Mouse (Mus musculus) midbrain, embryonic 14.5 days (tissue): ENCODE results near the gene St6galnac6. TPM values are rescaled to one million over a fixed set of nuclear protein-coding genes. Genes with fewer than 3 reads are reported as not detected.
A peak's percentile ranks its signal among the peaks of the same experiment; 100 is the strongest.

Experiments used
- ATAC-seq: fragments of 200-750 bp; cut with Nextera tagmentation; 2 replicates; pipeline ENCODE4 v1.8.0; 2017; ENCODE audit warnings: moderate number of reproducible peaks, moderate library complexity; ENCODE audit not compliant: low FRiP score, low TSS enrichment
- DNase-seq: peaks from one replicate; pipeline ENCODE4 v3.0.0-alpha.2; 2015
- H3K27ac ChIP-seq: fragments of 300-500 bp; sonication (generic); replicated peaks from 2 replicates; pipeline ENCODE4 v1.5.1; 2014; ENCODE audit warnings: mild to moderate bottlenecking, low read depth, low read length, moderate library complexity
- H3K27me3 ChIP-seq: fragments of 300-500 bp; sonication (generic); 2 replicates; pipeline ENCODE4 v1.6.1; 2014; ENCODE audit warnings: low read length, control low read depth, mixed read lengths; ENCODE audit not compliant: control insufficient read depth, insufficient read depth
- H3K36me3 ChIP-seq: fragments of 300-500 bp; sonication (generic); 2 replicates; pipeline ENCODE4 v1.6.1; 2014; ENCODE audit warnings: low read length, control low read depth; ENCODE audit not compliant: control insufficient read depth, insufficient read depth
- H3K4me1 ChIP-seq: fragments of 300-500 bp; sonication (generic); 2 replicates; pipeline ENCODE4 v1.6.1; 2014; ENCODE audit warnings: mild to moderate bottlenecking, antibody characterized with exemption, low read length, control low read depth; ENCODE audit not compliant: control insufficient read depth, insufficient read depth
- H3K4me2 ChIP-seq: fragments of 300-500 bp; sonication (generic); 2 replicates; pipeline ENCODE4 v1.6.1; 2014; ENCODE audit warnings: mild to moderate bottlenecking, low read length, moderate library complexity
- H3K4me3 ChIP-seq: fragments of 300-500 bp; sonication (generic); replicated peaks from 2 replicates; pipeline ENCODE4 v1.5.1; 2014; ENCODE audit warnings: low read depth, low read length
- H3K9ac ChIP-seq: fragments of 300-500 bp; sonication (generic); replicated peaks from 2 replicates; pipeline ENCODE4 v1.6.1; 2014; ENCODE audit warnings: mild to moderate bottlenecking, low read length, moderate library complexity
- H3K9me3 ChIP-seq: fragments of 300-500 bp; sonication (generic); 2 replicates; pipeline ENCODE4 v1.6.1; 2016; ENCODE audit warnings: low read length, control low read depth, mixed read lengths; ENCODE audit not compliant: control insufficient read depth
- WGBS: fragments of 180-500 bp; shearing (Covaris S2); extraction: QIAGEN DNeasy Blood & Tissue Kit; methylation state at CpG from one replicate; pipeline ENCODE4 v1.1.7; 2014; 5-methylcytosine and 5-hydroxymethylcytosine counted together
- polyA plus RNA-seq: library from polyadenylated mRNA; unstranded; fragments of >200 nt; fragmentation: Nextera tagmentation; extraction: Ambion mirVana; gene quantifications from 2 replicates; pipeline ENCODE4 v1.2.1, GENCODE M21; 2014

St6galnac6 gene
- polyA plus RNA-seq, 1 experiment from 2014 or later, result 7.6 TPM

GRCm38 (mm10) chr2:32568941-32569340 is 30.6 kb upstream of the St6galnac6 start:
- Histone ChIP-seq H3K9ac (no peak overlapping the region), H3K36me3 (peaks cover 60% of the 10 kb centered on the region), H3K9me3 (no peaks in the 10 kb centered on the region), H3K4me2 (no peak overlapping the region), H3K27me3 (no peaks in the 10 kb centered on the region), H3K4me3 (no peak overlapping the region), H3K4me1 (peaks cover 7% of the 10 kb centered on the region), H3K27ac (no peak overlapping the region)
- DNase-seq, result no peak
- 87% methylated on average over 3 of the region's 3 CpGs for WGBS
- ATAC-seq, result no peak

GRCm38 (mm10) chr2:32570698-32571494 is 28.6 kb upstream of the St6galnac6 start, which contains the start of gene Dpm2:
Dpm2 (plus strand) TSS chr2:32570858.
- no peaks in the 10 kb centered on the region for H3K9me3 ChIP-seq
- WGBS, result 2% methylated on average over 36 of the region's 36 CpGs
- no peaks in the 10 kb centered on the region for H3K27me3 ChIP-seq
- H3K4me3 ChIP-seq, result peak within 1 kb of the TSS; percentile 71
- peaks cover 41% of the 10 kb centered on the region for H3K36me3 ChIP-seq
- peaks cover 11% of the 10 kb centered on the region for H3K4me1 ChIP-seq
- peak; percentile 68 for ATAC-seq
- DNase-seq, result peak; percentile 96
- peak within 1 kb of the TSS; percentile 73 for H3K9ac ChIP-seq
- peak within 1 kb of the TSS; percentile 65 for H3K27ac ChIP-seq
- H3K4me2 ChIP-seq, result peak within 1 kb of the TSS; percentile 92

- Histone ChIP-seq H3K9ac (no peak overlapping the region), H3K27me3 (peaks cover 3% of the 10 kb centered on the region; the same call in 1 of the 2 replicates), H3K4me1 (peaks cover 12% of the 10 kb centered on the region), H3K9me3 (no peaks in the 10 kb centered on the region), H3K4me2 (peak overlapping the region; percentile 92; the same call in 1 of the 2 replicates), H3K27ac (no peak overlapping the region), H3K36me3 (peaks cover 30% of the 10 kb centered on the region), H3K4me3 (no peak overlapping the region)
- DNase-seq (no peak), ATAC-seq (no peak)
- WGBS, result 94% methylated on average over 11 of the region's 11 CpGs
Observed at GRCm38 (mm10) chr2:32572196-32572595, 27.3 kb upstream of the St6galnac6 start.

- Histone ChIP-seq H3K27me3 (peaks cover 14% of the 10 kb centered on the region; the same call in 1 of the 2 replicates), H3K4me2 (peak within 1 kb of the TSS; percentile 96), H3K27ac (no peak within 1 kb of the TSS), H3K4me1 (peaks cover 12% of the 10 kb centered on the region), H3K9me3 (no peaks in the 10 kb centered on the region), H3K9ac (peak within 1 kb of the TSS; percentile 48), H3K36me3 (peaks cover 15% of the 10 kb centered on the region; the same call in 1 of the 2 replicates), H3K4me3 (peak within 1 kb of the TSS; percentile 45)
- 82% methylated on average over 6 of the region's 6 CpGs for WGBS
- no peak for DNase-seq
- ATAC-seq, result no peak
Observed at GRCm38 (mm10) chr2:32574497-32574896, 25.0 kb upstream of the St6galnac6 start, which contains the start of gene Pip5kl1. Pip5kl1 (plus strand) TSS chr2:32574797.

- 2% methylated on average over 26 of the region's 26 CpGs for WGBS
- ATAC-seq (peak; percentile 1; the same call in 1 of the 2 replicates), DNase-seq (peak; percentile 86)
- Histone ChIP-seq H3K9me3 (no peaks in the 10 kb centered on the region), H3K4me3 (peak overlapping the region; percentile 45), H3K9ac (peak overlapping the region; percentile 48), H3K27ac (no peak overlapping the region), H3K4me2 (peak overlapping the region; percentile 96), H3K27me3 (peaks cover 14% of the 10 kb centered on the region; the same call in 1 of the 2 replicates), H3K36me3 (peaks cover 15% of the 10 kb centered on the region; the same call in 1 of the 2 replicates), H3K4me1 (peaks cover 12% of the 10 kb centered on the region)
Observed at GRCm38 (mm10) chr2:32574901-32575585, 24.5 kb upstream of the St6galnac6 start.

GRCm38 (mm10) chr2:32575586-32576160 is 23.8 kb upstream of the St6galnac6 start, which contains the start of gene 9430097D07Rik:
9430097D07Rik (minus strand) TSS chr2:32575684.
- H3K27ac ChIP-seq, result no peak within 1 kb of the TSS
- H3K9me3 ChIP-seq, result no peaks in the 10 kb centered on the region
- H3K27me3 ChIP-seq, result peaks cover 14% of the 10 kb centered on the region; the same call in 1 of the 2 replicates
- H3K4me1 ChIP-seq, result peaks cover 12% of the 10 kb centered on the region
- H3K36me3 ChIP-seq, result peaks cover 15% of the 10 kb centered on the region; the same call in 1 of the 2 replicates
- peak within 1 kb of the TSS; percentile 48 for H3K9ac ChIP-seq
- 5% methylated on average over 28 of the region's 28 CpGs for WGBS
- DNase-seq, result peak; percentile 89
- peak; percentile 64 for ATAC-seq
- H3K4me3 ChIP-seq, result peak within 1 kb of the TSS; percentile 45
- H3K4me2 ChIP-seq, result peak within 1 kb of the TSS; percentile 96

- Histone ChIP-seq H3K27me3 (peaks cover 14% of the 10 kb centered on the region; the same call in 1 of the 2 replicates), H3K4me2 (peak overlapping the region; percentile 96; the same call in 1 of the 2 replicates), H3K9me3 (no peaks in the 10 kb centered on the region), H3K27ac (no peak overlapping the region), H3K4me3 (no peak overlapping the region), H3K9ac (no peak overlapping the region), H3K36me3 (peaks cover 15% of the 10 kb centered on the region; the same call in 1 of the 2 replicates), H3K4me1 (peaks cover 8% of the 10 kb centered on the region)
- ATAC-seq, result no peak
- DNase-seq, result no peak
- WGBS, result 92% methylated on average over 9 of the region's 9 CpGs
Observed at GRCm38 (mm10) chr2:32576532-32576931, 23.0 kb upstream of the St6galnac6 start.
